Mouse (Mus musculus) C2C12 (cell line): ENCODE measurements around the gene Rab29. TPM values are rescaled to one million over a fixed set of nuclear protein-coding genes. Genes with fewer than 3 reads are reported as not detected.
"Not testable (repeated sequence)": the region's sequence is repeated elsewhere in the genome, so short reads cannot be mapped to it uniquely, and the experiment has no call there.

Source experiments
- H3K27me3 ChIP-seq: one replicate; pipeline ENCODE4 v1.6.1; 2011; ENCODE audit not compliant: control insufficient read depth, insufficient read depth, insufficient read length
- H3K36me3 ChIP-seq: one replicate; pipeline ENCODE4 v1.6.1; 2011; ENCODE audit not compliant: control insufficient read depth, insufficient read depth
- H3K4me3 ChIP-seq: one replicate; pipeline ENCODE4 v1.5.1; 2011; ENCODE audit warnings: mild to moderate bottlenecking, control low read depth; ENCODE audit not compliant: poor library complexity, insufficient read depth, severe bottlenecking
- H3K79me2 ChIP-seq: one replicate; pipeline ENCODE4 v1.6.1; 2011; ENCODE audit not compliant: control insufficient read depth, insufficient read depth
- H3K79me3 ChIP-seq: one replicate; pipeline ENCODE4 v1.6.1; 2011; ENCODE audit warnings: low read depth, control low read depth
- H3ac ChIP-seq: one replicate; pipeline ENCODE3; 2011; ENCODE audit warnings: low read depth; ENCODE audit not compliant: control insufficient read depth, insufficient read length
- CEBPB ChIP-seq: IDR thresholded peaks from one replicate; pipeline ENCODE4 v1.6.1; 2011; ENCODE audit warnings: low read depth, mild to moderate bottlenecking, control low read depth, moderate library complexity
- CTCF ChIP-seq: IDR thresholded peaks from one replicate; pipeline ENCODE4 v1.5.1; 2011; ENCODE audit not compliant: control insufficient read depth, insufficient read depth, insufficient read length
- FOSL1 ChIP-seq: IDR thresholded peaks from one replicate; pipeline ENCODE4 v1.8.0; 2011; ENCODE audit warnings: mild to moderate bottlenecking, low read length; ENCODE audit not compliant: poor library complexity, insufficient read depth, severe bottlenecking
- MAX ChIP-seq: IDR thresholded peaks from one replicate; pipeline ENCODE4 v1.6.1; 2011; ENCODE audit warnings: mild to moderate bottlenecking, control low read depth
- MYOD1 ChIP-seq: IDR thresholded peaks from one replicate; pipeline ENCODE4 v1.6.1; 2011; ENCODE audit warnings: low read depth; ENCODE audit not compliant: control insufficient read depth, insufficient read length
- MYOG ChIP-seq: IDR thresholded peaks from one replicate; pipeline ENCODE4 v1.6.1; 2011; ENCODE audit not compliant: control insufficient read depth, insufficient read length; ENCODE audit errors: extremely low read depth
- USF1 ChIP-seq: IDR thresholded peaks from one replicate; pipeline ENCODE4 v1.6.1; 2011; ENCODE audit warnings: low read depth, mild to moderate bottlenecking, control low read depth, moderate library complexity
- polyA plus RNA-seq: library from polyadenylated mRNA; unstranded; fragments of >200 nt; fragmentation: generic; extraction: Trizol; gene quantifications from one replicate; pipeline ENCODE4 v1.2.1, GENCODE M21; 2012; ENCODE audit warnings: missing spikeins

The Rab29 gene
- polyA plus RNA-seq, 1 experiment = 3.7 TPM

- Histone ChIP-seq H3ac (no peak overlapping the region), H3K79me2 (no peaks in the 10 kb centered on the region), H3K79me3 (no peaks in the 10 kb centered on the region), H3K4me3 (no peak overlapping the region), H3K36me3 (no peaks in the 10 kb centered on the region), H3K27me3 (peaks cover 8% of the 10 kb centered on the region)
- no peak for TF ChIP-seq CEBPB
- TF ChIP-seq MYOD1 = no peak
- no peak for TF ChIP-seq CTCF
- TF ChIP-seq MYOG = no peak
- TF ChIP-seq MAX = no peak
- no peak for TF ChIP-seq USF1
- TF ChIP-seq FOSL1 = no peak
Observed at GRCm38 (mm10) chr1:131890043-131890658, 23.1 kb downstream of the Rab29 start.

DNA sequence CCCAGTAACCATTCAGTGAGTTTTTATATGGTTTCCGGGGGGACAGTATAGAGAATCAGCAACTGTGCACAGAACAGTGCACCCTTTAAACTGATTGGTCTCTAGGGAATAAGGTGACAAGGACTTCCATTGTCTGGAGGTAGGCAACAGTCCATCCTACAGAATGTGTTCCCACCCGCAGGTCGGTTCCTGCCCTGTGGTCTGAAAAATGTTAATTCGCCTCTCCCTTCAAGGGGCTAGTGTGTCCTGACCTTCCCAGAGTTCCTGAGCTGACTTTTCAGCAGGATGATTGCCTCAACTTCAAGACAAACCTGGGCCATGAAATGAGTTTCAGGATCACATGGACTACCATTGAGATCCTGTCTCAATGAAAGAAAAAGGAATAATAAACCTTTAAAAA is 24.4 kb downstream of the Rab29 start:
- Histone ChIP-seq H3K79me3 (no peaks in the 10 kb centered on the region), H3K36me3 (no peaks in the 10 kb centered on the region), H3K79me2 (no peaks in the 10 kb centered on the region), H3K27me3 (peaks cover 8% of the 10 kb centered on the region), H3ac (no peak overlapping the region), H3K4me3 (no peak overlapping the region)
- TF ChIP-seq MYOG (no peak), CEBPB (no peak), MYOD1 (no peak), USF1 (no peak), FOSL1 (no peak), CTCF (no peak), MAX (no peak)

- Histone ChIP-seq H3K27me3 (no peaks in the 10 kb centered on the region), H3K79me3 (no peaks in the 10 kb centered on the region), H3K79me2 (no peaks in the 10 kb centered on the region), H3ac (no peak overlapping the region), H3K4me3 (no peak overlapping the region), H3K36me3 (no peaks in the 10 kb centered on the region)
- TF ChIP-seq CTCF (no peak), MYOD1 (no peak), MYOG (no peak)
Observed at GRCm38 (mm10) chr1:131902679-131903078, 35.7 kb downstream of the Rab29 start.

DNA sequence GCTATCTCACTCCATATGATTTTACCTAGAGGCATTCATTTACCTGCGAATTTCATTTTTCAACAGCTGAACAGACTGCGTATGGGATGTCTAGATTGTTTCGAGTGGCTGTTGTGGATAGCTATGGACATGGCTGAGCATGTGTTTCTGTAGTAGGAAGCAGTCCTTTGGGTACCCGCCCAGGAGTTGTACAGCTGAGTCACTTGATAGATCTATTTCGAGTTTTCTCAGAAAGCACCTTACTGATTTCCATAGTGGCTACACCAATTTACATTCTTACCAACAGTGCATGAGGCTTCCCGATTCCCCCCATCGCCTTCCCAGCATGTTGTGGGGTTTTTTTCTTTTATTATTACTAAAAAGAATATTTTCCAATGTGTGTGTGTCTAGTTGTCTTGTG is 36.2 kb downstream of the Rab29 start:
- H3K79me2 ChIP-seq = no peaks in the 10 kb centered on the region
- no peaks in the 10 kb centered on the region for H3K27me3 ChIP-seq
- H3ac ChIP-seq = no peak overlapping the region
- no peak for TF ChIP-seq CEBPB
- H3K36me3 ChIP-seq = no peaks in the 10 kb centered on the region
- no peaks in the 10 kb centered on the region for H3K79me3 ChIP-seq
- no peak overlapping the region for H3K4me3 ChIP-seq

GRCm38 (mm10) chr1:131905497-131905896 is 38.5 kb downstream of the Rab29 start:
- Histone ChIP-seq H3K79me2 (peaks cover under 1% of the 10 kb centered on the region), H3K79me3 (no peaks in the 10 kb centered on the region), H3K27me3 (no peaks in the 10 kb centered on the region), H3ac (no peak overlapping the region), H3K36me3 (no peaks in the 10 kb centered on the region), H3K4me3 (no peak overlapping the region)
- no peak for TF ChIP-seq USF1
- no peak for TF ChIP-seq MYOG
- no peak for TF ChIP-seq MAX
- no peak for TF ChIP-seq FOSL1
- no peak for TF ChIP-seq CEBPB
- no peak for TF ChIP-seq MYOD1
- TF ChIP-seq CTCF = no peak

DNA sequence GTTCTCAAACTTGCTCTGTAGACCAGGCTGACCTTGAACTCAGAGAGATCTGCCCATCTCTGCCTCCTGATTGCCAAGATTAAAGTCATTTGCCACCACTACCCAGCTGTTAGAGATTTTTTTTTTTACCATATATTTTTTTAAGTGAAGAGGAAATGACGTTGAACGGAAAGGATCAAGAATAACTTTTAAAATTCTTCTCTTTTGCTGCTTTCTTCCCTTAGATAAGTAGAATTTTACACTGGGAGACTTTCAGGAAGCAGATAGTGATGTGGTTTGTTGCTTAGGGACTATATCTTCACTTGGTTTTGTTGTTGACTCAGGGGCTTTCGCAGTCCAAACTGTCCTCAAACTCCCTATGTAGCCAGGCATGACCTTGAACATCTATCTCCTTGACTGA is 41.4 kb downstream of the Rab29 start:
- no peak overlapping the region for H3ac ChIP-seq
- no peak for TF ChIP-seq FOSL1
- no peak for TF ChIP-seq MYOG
- no peak for TF ChIP-seq USF1
- no peak for TF ChIP-seq MYOD1
- no peak for TF ChIP-seq CTCF
- no peak for TF ChIP-seq MAX
- TF ChIP-seq CEBPB = no peak
- H3K79me2 ChIP-seq = peaks cover 31% of the 10 kb centered on the region
- H3K4me3 ChIP-seq = no peak overlapping the region
- no peaks in the 10 kb centered on the region for H3K27me3 ChIP-seq
- peaks cover 24% of the 10 kb centered on the region for H3K79me3 ChIP-seq
- H3K36me3 ChIP-seq = peaks cover 4% of the 10 kb centered on the region

DNA sequence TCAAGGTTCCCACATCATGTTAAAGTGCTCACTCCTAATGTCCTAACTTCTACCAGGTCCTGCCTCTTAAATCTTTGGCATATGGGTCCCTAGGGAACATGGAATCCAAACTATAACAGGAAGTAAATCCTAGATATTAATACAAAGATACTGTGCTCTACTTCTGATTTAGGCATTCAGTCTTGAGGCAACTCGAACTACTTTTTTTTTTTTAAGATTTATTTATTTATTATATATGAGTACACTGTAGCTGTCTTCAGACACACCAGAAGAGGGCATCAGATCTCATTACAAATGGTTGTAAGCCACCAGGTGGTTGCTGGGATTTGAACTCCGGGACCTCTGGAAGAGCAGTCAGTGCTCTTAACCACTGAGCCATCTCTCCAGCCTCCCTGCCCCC is 42.2 kb downstream of the Rab29 start:
- not testable (repeated sequence) for H3K4me3 ChIP-seq, H3K27me3 ChIP-seq, H3ac ChIP-seq
- peaks cover 38% of the 10 kb centered on the region for H3K79me2 ChIP-seq
- H3K79me3 ChIP-seq = peaks cover 31% of the 10 kb centered on the region
- H3K36me3 ChIP-seq = peaks cover 11% of the 10 kb centered on the region
